Mouse (Mus musculus) midbrain, postnatal 0 days (tissue): ENCODE measurements around the gene Hspa12b. TPM values are rescaled to one million over a fixed set of nuclear protein-coding genes. Genes with fewer than 3 reads are reported as not detected.

ENCODE experiments used
- ATAC-seq: fragments of 200-750 bp; cut with Nextera tagmentation; 2 replicates; pipeline ENCODE4 v1.8.0; 2017; ENCODE audit warnings: moderate number of reproducible peaks, mild to moderate bottlenecking, moderate TSS enrichment, moderate library complexity; ENCODE audit not compliant: low FRiP score
- DNase-seq: peaks from one replicate; pipeline ENCODE4 v3.0.0-alpha.2; 2015; ENCODE audit warnings: low spot score
- H3K27ac ChIP-seq: fragments of 300-500 bp; sonication (generic); 2 replicates; pipeline ENCODE4 v1.5.1; 2014; ENCODE audit warnings: low read depth, mild to moderate bottlenecking, low read length, mixed read lengths
- H3K27me3 ChIP-seq: fragments of 300-500 bp; sonication (generic); 2 replicates; pipeline ENCODE4 v1.6.1; 2014; ENCODE audit warnings: low read length, control low read depth, mixed read lengths; ENCODE audit not compliant: insufficient read depth
- H3K36me3 ChIP-seq: fragments of 300-500 bp; sonication (generic); 2 replicates; pipeline ENCODE4 v1.6.1; 2014; ENCODE audit warnings: low read length, control low read depth, mixed read lengths; ENCODE audit not compliant: insufficient read depth
- H3K4me1 ChIP-seq: fragments of 300-500 bp; sonication (generic); 2 replicates; pipeline ENCODE4 v1.6.1; 2014; ENCODE audit warnings: mild to moderate bottlenecking, control low read depth, antibody characterized with exemption, low read length, mixed read lengths; ENCODE audit not compliant: insufficient read depth
- H3K4me2 ChIP-seq: fragments of 300-500 bp; sonication (generic); 2 replicates; pipeline ENCODE4 v1.6.1; 2014; ENCODE audit warnings: low read depth, mild to moderate bottlenecking, low read length, mixed read lengths; ENCODE audit not compliant: poor library complexity, severe bottlenecking
- H3K4me3 ChIP-seq: fragments of 300-500 bp; sonication (generic); 2 replicates; pipeline ENCODE4 v1.5.1; 2014; ENCODE audit warnings: low read depth, mild to moderate bottlenecking, low read length, moderate library complexity
- H3K9ac ChIP-seq: fragments of 300-500 bp; sonication (generic); replicated peaks from 2 replicates; pipeline ENCODE4 v1.6.1; 2014; ENCODE audit warnings: mild to moderate bottlenecking, low read length, moderate library complexity, mixed read lengths; ENCODE audit not compliant: poor library complexity, severe bottlenecking
- H3K9me3 ChIP-seq: fragments of 300-500 bp; sonication (generic); 2 replicates; pipeline ENCODE4 v1.6.1; 2016; ENCODE audit warnings: low read length, control low read depth
- CTCF ChIP-seq: IDR thresholded peaks from 2 replicates; pipeline ENCODE4 v1.5.1; 2016; ENCODE audit warnings: antibody characterized with exemption, mild to moderate bottlenecking
- WGBS: fragments of 180-500 bp; shearing (Covaris S2); extraction: QIAGEN DNeasy Blood & Tissue Kit; methylation state at CpG from one replicate; pipeline ENCODE4 v1.1.7; 2014; 5-methylcytosine and 5-hydroxymethylcytosine counted together
- polyA plus RNA-seq: library from polyadenylated mRNA; unstranded; fragments of >200 nt; fragmentation: Nextera tagmentation; extraction: Ambion mirVana; gene quantifications from 2 replicates; pipeline ENCODE4 v1.2.1, GENCODE M21; 2015
- total RNA-seq: library from RNA; depleted of rRNA; stranded (reverse); fragments of >200 nt; gene quantifications from 2 replicates; pipeline ENCODE4 v1.2.3, GENCODE M21; 2014

Gene Hspa12b
- total and polyA plus RNA-seq, 2 experiments from 2014 or later: 2.9 to 11.1 TPM

DNA sequence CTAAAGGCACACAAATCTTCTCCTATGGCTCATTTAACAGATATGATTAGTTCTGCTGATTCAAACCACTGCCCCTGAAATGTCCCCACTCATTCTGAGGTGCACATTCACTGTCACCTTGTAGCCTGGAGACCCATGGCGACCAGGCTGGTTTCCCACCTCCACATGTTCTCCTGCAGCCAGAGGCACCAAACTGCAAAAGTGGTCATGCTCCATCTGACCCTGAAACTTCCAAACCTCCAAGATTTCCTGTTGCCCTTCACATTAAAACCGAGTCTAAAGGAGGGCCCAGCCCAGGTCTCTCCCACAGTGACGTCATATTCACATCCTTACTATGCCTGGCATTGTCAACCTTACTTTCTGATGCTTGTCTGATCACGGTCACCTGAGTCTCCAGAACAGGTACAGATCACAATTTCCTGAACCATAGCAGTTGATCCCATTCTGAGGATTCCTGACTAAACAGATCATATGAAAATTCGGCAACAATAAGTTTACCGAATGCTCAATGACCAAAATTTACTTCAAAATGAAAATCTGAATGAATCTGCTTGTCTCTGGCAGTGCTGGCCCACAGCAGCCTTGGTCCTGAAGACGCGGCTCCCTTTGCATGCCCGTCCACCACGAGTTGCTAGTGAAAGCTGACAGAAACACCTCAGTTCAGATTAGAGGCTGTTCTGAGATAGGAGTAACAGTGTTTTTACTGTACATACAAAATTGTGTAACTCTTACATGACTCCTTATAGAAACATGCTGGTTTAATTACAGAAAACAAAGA, 5.2 kb downstream of the Hspa12b start:
- no peak for ATAC-seq
- no peak overlapping the region for H3K4me2 ChIP-seq
- H3K4me3 ChIP-seq: no peak overlapping the region
- no peak for DNase-seq
- H3K27ac ChIP-seq: no peak overlapping the region
- no peaks in the 10 kb centered on the region for H3K9me3 ChIP-seq
- no peak for TF ChIP-seq CTCF
- H3K4me1 ChIP-seq: 0 out of 2 replicates have a peak, but pooled peaks cover 4% of the 10 kb centered on the region
- 86% methylated on average over 10 of the region's 10 CpGs for WGBS
- H3K36me3 ChIP-seq: no peaks in the 10 kb centered on the region
- H3K9ac ChIP-seq: no peak overlapping the region
- H3K27me3 ChIP-seq: no peaks in the 10 kb centered on the region

DNA sequence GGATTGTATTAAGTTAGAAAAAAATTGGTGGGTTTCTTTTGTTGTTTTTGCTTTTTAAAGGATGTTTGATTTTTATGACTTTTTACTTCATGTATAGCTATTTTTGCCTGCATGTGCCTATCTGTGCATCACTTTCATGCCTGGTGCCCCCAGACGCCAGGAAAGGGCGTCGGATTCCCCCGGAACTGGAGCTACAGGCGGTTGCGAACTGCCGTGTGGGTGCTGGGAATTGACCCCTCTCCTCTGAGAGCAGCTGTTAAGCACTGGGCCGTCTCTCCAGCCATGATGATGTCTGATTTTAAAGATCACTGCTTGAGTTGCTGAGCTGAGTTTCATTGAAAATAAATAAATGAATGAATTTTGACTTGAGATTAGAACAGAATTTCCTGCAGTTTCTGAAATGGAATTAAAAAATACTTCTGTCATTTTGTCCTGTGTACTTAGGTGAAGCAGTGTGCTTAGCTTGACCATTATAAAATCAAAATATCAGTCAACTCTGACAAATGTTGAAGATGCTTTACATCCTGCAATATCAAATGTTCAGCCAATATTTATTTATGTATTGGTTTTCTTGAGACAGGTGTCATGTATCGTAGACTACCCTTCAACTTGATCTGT, 6.0 kb downstream of the Hspa12b start, which contains the start of gene Gm11037:
Gm11037 (plus strand) TSS at position 568 of the 618 bp plus-strand sequence.
- WGBS: 87% methylated on average over 9 of the region's 9 CpGs
- no peaks in the 10 kb centered on the region for H3K27me3 ChIP-seq
- no peaks in the 10 kb centered on the region for H3K36me3 ChIP-seq
- no peak for TF ChIP-seq CTCF
- H3K27ac ChIP-seq: no peak within 1 kb of the TSS
- H3K9ac ChIP-seq: no peak within 1 kb of the TSS
- H3K4me1 ChIP-seq: no peaks in the 10 kb centered on the region
- H3K9me3 ChIP-seq: no peaks in the 10 kb centered on the region
- H3K4me2 ChIP-seq: no peak within 1 kb of the TSS
- H3K4me3 ChIP-seq: no peak within 1 kb of the TSS
- ATAC-seq: no peak
- no peak for DNase-seq

DNA sequence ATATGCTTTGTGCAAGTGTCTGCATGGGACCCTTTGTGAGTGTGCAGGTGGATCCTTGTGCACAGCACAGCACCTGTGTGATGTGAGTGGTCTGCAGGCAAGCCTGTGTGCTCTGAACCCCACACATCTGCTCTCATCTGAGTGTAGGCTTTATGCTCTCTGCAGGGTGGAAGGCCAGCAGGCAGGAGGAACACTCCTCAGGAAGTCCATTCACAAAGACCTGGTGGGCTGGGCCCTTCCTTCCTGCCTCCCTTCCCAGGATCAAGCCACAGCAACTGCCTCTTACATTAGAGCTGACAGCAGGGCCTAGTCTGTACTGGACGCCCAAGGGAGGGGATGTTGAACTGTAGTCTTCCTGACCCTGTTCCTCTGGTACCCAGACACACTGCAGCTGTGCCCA, 7.3 kb downstream of the Hspa12b start:
- no peak for DNase-seq
- Histone ChIP-seq H3K4me1 (no peaks in the 10 kb centered on the region), H3K4me2 (no peak overlapping the region), H3K9me3 (no peaks in the 10 kb centered on the region), H3K27ac (no peak overlapping the region), H3K36me3 (no peaks in the 10 kb centered on the region), H3K4me3 (no peak overlapping the region), H3K27me3 (no peaks in the 10 kb centered on the region), H3K9ac (no peak overlapping the region)
- ATAC-seq: no peak; the same call in 1 of the 2 replicates
- no peak for TF ChIP-seq CTCF
- 30% methylated on average over 1 of the region's 1 CpGs for WGBS

DNA sequence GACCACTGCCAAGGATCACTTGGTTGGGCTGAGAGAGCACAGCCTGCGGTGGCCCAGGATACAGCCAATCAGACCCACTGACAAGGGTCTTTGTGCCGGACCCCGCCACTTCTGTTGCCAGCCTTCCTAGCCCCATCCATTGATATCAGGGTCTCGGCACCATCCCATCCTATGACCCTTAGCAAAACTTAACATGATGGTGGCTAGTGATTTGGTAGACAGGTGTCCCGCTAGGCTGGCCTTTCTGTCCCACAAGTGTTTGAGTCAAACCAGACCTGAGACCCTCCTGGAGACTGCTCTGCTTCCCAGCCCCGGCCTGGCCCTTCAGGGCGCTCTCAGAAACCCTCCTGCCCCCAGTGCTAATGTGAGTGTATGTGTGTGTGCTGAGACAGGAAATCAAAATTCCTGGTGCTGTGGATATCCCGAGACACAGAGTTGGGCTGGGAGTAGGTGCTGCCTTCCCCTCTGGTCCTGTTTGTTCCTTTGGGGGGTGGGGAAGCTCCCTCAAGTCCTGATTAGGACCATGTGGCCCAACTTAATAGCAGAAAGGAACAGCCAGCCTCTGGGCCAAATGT, 7.8 kb downstream of the Hspa12b start:
- H3K9ac ChIP-seq: no peak overlapping the region
- DNase-seq: no peak
- H3K9me3 ChIP-seq: no peaks in the 10 kb centered on the region
- no peak overlapping the region for H3K27ac ChIP-seq
- WGBS: 86% methylated on average over 8 of the region's 8 CpGs
- H3K4me2 ChIP-seq: no peak overlapping the region
- ATAC-seq: peak; percentile 29; the same call in 1 of the 2 replicates
- H3K27me3 ChIP-seq: no peaks in the 10 kb centered on the region
- H3K4me3 ChIP-seq: no peak overlapping the region
- no peak for TF ChIP-seq CTCF
- H3K4me1 ChIP-seq: no peaks in the 10 kb centered on the region
- no peaks in the 10 kb centered on the region for H3K36me3 ChIP-seq

DNA sequence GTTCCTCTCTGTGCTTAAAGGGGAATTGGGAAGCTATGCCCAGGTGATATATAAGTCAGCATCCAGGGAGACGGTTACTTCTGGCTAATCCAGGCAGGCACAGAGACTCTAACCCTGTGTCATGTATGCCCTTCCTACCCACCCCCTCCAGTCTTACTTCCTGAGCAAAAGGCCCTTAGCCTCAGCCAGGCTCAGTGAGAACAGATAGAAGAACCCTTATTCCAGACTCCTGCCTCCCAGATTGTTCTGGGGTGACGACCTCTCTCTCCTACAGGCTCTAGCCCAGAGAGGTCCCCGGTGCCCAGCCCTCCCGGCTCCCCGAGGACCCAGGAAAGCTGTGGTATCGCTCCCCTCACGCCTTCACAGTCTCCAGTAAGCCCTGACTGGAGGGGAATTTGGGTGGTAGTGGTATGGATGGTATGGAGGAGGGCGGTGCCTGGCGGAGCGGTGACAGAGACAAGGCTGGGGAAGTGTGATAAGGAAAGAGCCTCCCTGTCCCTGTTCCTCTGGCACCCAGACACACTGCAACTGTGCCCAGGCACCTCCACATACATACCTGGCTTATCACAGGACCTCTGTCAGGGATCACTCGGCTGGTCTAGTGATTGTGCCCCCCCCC, 8.6 kb downstream of the Hspa12b start:
- Histone ChIP-seq H3K4me3 (no peak overlapping the region), H3K4me1 (no peaks in the 10 kb centered on the region), H3K27me3 (no peaks in the 10 kb centered on the region), H3K27ac (no peak overlapping the region), H3K9ac (no peak overlapping the region), H3K4me2 (no peak overlapping the region), H3K9me3 (no peaks in the 10 kb centered on the region), H3K36me3 (no peaks in the 10 kb centered on the region)
- WGBS: 81% methylated on average over 11 of the region's 11 CpGs
- DNase-seq: no peak
- TF ChIP-seq CTCF: no peak
- ATAC-seq: no peak
